Mouse (Mus musculus): ENCODE measurements around the gene Kl.

DNA sequence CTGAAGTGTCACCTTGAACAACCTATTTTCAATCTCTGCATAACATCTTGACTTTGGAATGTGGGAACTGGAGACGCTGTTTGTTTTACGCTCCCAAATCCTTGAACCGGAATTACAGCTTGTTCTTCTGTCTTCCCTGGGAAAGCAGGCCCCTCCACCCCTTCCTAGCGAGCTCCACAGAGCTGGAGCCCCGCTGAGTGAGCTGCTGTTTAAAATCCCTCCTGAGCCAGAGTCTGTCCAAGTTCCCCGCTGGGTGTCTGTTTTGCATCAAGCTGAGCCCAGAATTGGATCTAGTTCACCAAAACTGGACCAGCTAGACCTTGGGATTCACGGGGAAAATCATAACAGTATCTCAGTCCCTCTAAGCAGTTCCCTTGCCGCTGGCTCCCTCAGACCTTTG, 71.1 kb downstream of the Kl start:
- TF ChIP-seq CTCF (IDR thresholded peaks at IDR 0.05) = no peak
- TF ChIP-seq EP300 (IDR thresholded peaks at IDR 0.05) = peak; percentile 74
